Mouse (Mus musculus): ENCODE measurements at regions not wholly inside any gene's neighbourhood (a gene's known extent, or its start where the extent isn't known, plus 50 kb on each side); places are given as distances from the start of the nearest gene placed in this dataset.

DNA sequence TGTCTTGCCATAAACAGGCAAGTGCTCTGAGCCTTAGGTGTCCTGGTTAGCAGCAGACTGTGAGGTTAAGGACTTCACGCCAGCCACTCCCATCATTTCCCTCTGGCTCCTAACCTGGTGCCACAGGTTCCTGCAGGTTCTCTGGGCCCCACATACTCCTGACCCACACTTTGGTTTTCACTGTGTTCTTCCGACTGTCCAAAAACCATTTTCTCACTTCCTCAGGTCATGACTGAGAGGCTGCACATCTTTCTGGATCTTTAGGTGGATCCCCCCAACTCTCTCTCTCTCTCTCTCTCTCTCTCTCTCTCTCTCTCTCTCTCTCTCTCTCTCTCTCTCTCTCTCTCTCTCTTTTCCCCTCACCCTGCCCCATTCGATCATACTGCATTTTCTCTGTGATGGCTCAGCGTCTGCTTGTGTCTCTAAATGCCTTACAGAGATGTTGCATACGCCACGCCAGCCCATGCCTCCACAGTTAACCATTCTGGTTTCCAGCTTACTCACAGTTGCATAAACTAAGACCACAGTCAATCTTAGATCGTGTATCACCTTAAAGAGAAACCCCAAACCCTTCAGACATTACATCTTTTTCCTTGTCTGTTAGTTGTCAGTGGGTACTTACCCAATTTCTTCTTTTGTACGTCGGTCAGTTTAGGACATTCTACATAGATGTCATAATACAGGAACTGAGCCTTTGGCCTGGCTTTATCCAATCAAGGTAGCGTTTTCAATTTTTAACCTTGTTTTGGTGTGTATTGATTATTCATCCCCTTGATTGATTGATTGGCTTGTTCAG is 112.0 kb upstream of the Zfp217 start:
- TF ChIP-seq JUND (IDR thresholded peaks at IDR 0.05; ENCODE audit: low read depth, low read length), result no peak
- no peak for TF ChIP-seq NELFE (IDR thresholded peaks at IDR 0.05; ENCODE audit: low read depth, low read length)
- no peak for TF ChIP-seq USF1 (IDR thresholded peaks at IDR 0.05; ENCODE audit: low read depth, low read length)
- no peak for TF ChIP-seq CTCF (IDR thresholded peaks at IDR 0.05 in 2 of 3, conservative IDR thresholded peaks at IDR 0.05 in 1 of 3; ENCODE audit: control insufficient read depth in 1 of 3, insufficient read depth in 1 of 3, low read depth in 2 of 3, low read length in 3 of 3, poor library complexity in 1 of 3, severe bottlenecking in 1 of 3)
- TF ChIP-seq MAX (IDR thresholded peaks at IDR 0.05; ENCODE audit: low read length), result no peak

All from MEL (cell line).